Mouse (Mus musculus) lung, adult 2 months (tissue): ENCODE data around the gene Rbm4. TPM values are rescaled to one million over a fixed set of nuclear protein-coding genes. Genes with fewer than 3 reads are reported as not detected.
"Not testable (repeated sequence)": the region's sequence is repeated elsewhere in the genome, so short reads cannot be mapped to it uniquely, and the experiment has no call there.

Source experiments
- DNase-seq: peaks from one replicate; pipeline ENCODE4 v3.0.0; 2022
- H3K4me1 ChIP-seq: fragments of 200-500 bp; 2 replicates; pipeline ENCODE4 v1.6.1; 2011; ENCODE audit warnings: low read length; ENCODE audit not compliant: control insufficient read depth, insufficient read depth
- H3K4me3 ChIP-seq: fragments of 200-500 bp; replicated peaks from 2 replicates; pipeline ENCODE3; 2011; ENCODE audit warnings: low read depth, mild to moderate bottlenecking, control low read depth, low read length; ENCODE audit errors: extremely low read depth
- CTCF ChIP-seq: fragments of 200-500 bp; IDR thresholded peaks from 2 replicates; pipeline ENCODE4 v1.5.1; 2011; ENCODE audit warnings: mild to moderate bottlenecking, low read length, control low read depth; ENCODE audit not compliant: insufficient read depth
- POLR2A ChIP-seq: fragments of 200-500 bp; IDR thresholded peaks from 2 replicates; pipeline ENCODE4 v1.6.1; 2011; ENCODE audit warnings: low read depth, mild to moderate bottlenecking, control low read depth, low read length, borderline replicate concordance; ENCODE audit errors: extremely low read depth
- WGBS: fragments of 180-500 bp; shearing (Covaris S2); methylation state at CpG from one replicate; pipeline ENCODE4 v1.1.7; 2018; 5-methylcytosine and 5-hydroxymethylcytosine counted together
- polyA plus RNA-seq: library from polyadenylated mRNA; depleted of rRNA; stranded (reverse); fragments of >200 nt; gene quantifications from 2 replicates; pipeline ENCODE4 v1.2.3, GENCODE M21; 2012

The Rbm4 gene
- polyA plus RNA-seq, 1 experiment, result 36.1 TPM

GRCm38 (mm10) chr19:4820678-4821303, 27.1 kb upstream of the Rbm4 start:
- no peak for DNase-seq

GRCm38 (mm10) chr19:4817182-4817835, 23.6 kb upstream of the Rbm4 start:
- TF ChIP-seq CTCF (no peak), POLR2A (no peak)
- Histone ChIP-seq H3K4me3 (no peak overlapping the region), H3K4me1 (no peaks in the 10 kb centered on the region)
- no peak for DNase-seq
- WGBS, result 40% methylated on average over 1 of the region's 1 CpGs

More at GRCm38 (mm10) chr19:4820678-4821303, 27.1 kb upstream of the Rbm4 start:
- WGBS, result 45% methylated on average over 5 of the region's 5 CpGs
- no peaks in the 10 kb centered on the region for H3K4me1 ChIP-seq
- H3K4me3 ChIP-seq, result no peak overlapping the region
- TF ChIP-seq CTCF (no peak), POLR2A (no peak)

GRCm38 (mm10) chr19:4813015-4813414, 19.3 kb upstream of the Rbm4 start:
- Histone ChIP-seq H3K4me1 (peaks cover 5% of the 10 kb centered on the region), H3K4me3 (no peak overlapping the region)
- 89% methylated on average over 6 of the region's 6 CpGs for WGBS
- no peak for DNase-seq
- TF ChIP-seq CTCF (peak; percentile 39; the same call in 1 of the 2 replicates), POLR2A (no peak)

- not testable (repeated sequence) for H3K4me1 ChIP-seq, DNase-seq, H3K4me3 ChIP-seq
- WGBS, result 69% methylated on average over 8 of the region's 8 CpGs
These were observed 18.7 kb upstream of the Rbm4 start for GRCm38 (mm10) chr19:4812334-4812949.

- no peak for TF ChIP-seq CTCF
- TF ChIP-seq POLR2A, result no peak
- no peak for DNase-seq
- H3K4me3 ChIP-seq, result peak overlapping the region; percentile 82
- WGBS, result 4% methylated on average over 12 of the region's 12 CpGs
- H3K4me1 ChIP-seq, result peaks cover 5% of the 10 kb centered on the region
These were observed 18.2 kb upstream of the Rbm4 start for GRCm38 (mm10) chr19:4811909-4812242.

GRCm38 (mm10) chr19:4811063-4811908, 17.6 kb upstream of the Rbm4 start, which contains the start of the genes Gm21992 and Rbm14:
Gene Gm21992, minus strand, starts transcription at chr19:4811612.
Gene Rbm14, minus strand, starts transcription at chr19:4811634.
- peak within 1 kb of the TSS; percentile 86 for H3K4me3 ChIP-seq
- TF ChIP-seq CTCF, result no peak
- peak; percentile 96 for TF ChIP-seq POLR2A
- peaks cover 5% of the 10 kb centered on the region for H3K4me1 ChIP-seq
- under 1% methylated on average over 83 of the region's 83 CpGs for WGBS
- peak; percentile 95 for DNase-seq

- H3K4me1 ChIP-seq, result peaks cover 5% of the 10 kb centered on the region
- WGBS, result under 1% methylated on average over 17 of the region's 17 CpGs
- peak overlapping the region; percentile 86 for H3K4me3 ChIP-seq
- TF ChIP-seq CTCF (no peak), POLR2A (no peak)
- no peak for DNase-seq
These were observed 17.0 kb upstream of the Rbm4 start for GRCm38 (mm10) chr19:4810746-4811062.

GRCm38 (mm10) chr19:4810309-4810708, 16.6 kb upstream of the Rbm4 start:
- WGBS, result under 1% methylated on average over 14 of the region's 14 CpGs
- H3K4me3 ChIP-seq, result peak overlapping the region; percentile 86
- TF ChIP-seq POLR2A, result no peak
- no peak for TF ChIP-seq CTCF
- H3K4me1 ChIP-seq, result peaks cover 5% of the 10 kb centered on the region
- no peak for DNase-seq

GRCm38 (mm10) chr19:4803283-4803682, 9.6 kb upstream of the Rbm4 start:
- no peak for DNase-seq
- TF ChIP-seq POLR2A (no peak), CTCF (no peak)
- WGBS, result 87% methylated on average over 10 of the region's 10 CpGs
- Histone ChIP-seq H3K4me1 (no peaks in the 10 kb centered on the region; the same call in 1 of the 2 replicates), H3K4me3 (no peak overlapping the region)
